Mouse (Mus musculus): ENCODE measurements around the gene Tbck. TPM values are rescaled to one million over a fixed set of nuclear protein-coding genes. Genes with fewer than 3 reads are reported as not detected.

Gene Tbck
- polyA plus RNA-seq, 1 experiment from 2014 or later = 12.7 TPM

DNA sequence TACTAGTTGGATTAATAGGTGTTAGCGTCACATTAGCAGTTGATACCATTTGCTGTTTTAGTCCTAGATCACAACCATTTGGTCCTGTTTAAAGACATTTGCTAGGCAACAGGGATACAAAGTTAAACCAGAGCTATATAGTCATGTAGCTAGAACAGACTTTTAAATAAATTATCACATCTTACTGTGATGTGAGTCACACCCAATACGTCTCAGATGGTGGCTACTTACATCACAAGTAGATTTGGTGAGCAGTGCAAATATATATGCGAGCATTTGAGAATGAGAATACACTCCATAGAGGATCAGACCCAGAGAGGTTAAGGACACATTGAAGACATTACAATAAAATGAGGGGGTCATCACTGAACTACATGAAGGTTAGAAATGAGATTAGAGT lies 125.0 kb downstream of the Tbck start:
- 87% methylated on average over 3 of the region's 3 CpGs for WGBS

GRCm38 (mm10) chr3:132811791-132812190 lies 127.8 kb downstream of the Tbck start:
- no peaks in the 10 kb centered on the region for H3K9me3 ChIP-seq
- H3K36me3 ChIP-seq = 0 out of 2 replicates have a peak, but pooled peaks cover 6% of the 10 kb centered on the region
- 46% methylated on average over 5 of the region's 5 CpGs for WGBS
- H3K27me3 ChIP-seq (replicated peaks) = no peaks in the 10 kb centered on the region
- no peak for ATAC-seq (ENCODE audit: extremely low read depth, insufficient number of reproducible peaks, low FRiP score, low TSS enrichment)
- no peak overlapping the region for H3K4me2 ChIP-seq
- H3K4me3 ChIP-seq = no peak overlapping the region
- no peak overlapping the region for H3K27ac ChIP-seq (replicated peaks)
- H3K9ac ChIP-seq = no peak overlapping the region
- peaks cover 33% of the 10 kb centered on the region for H3K4me1 ChIP-seq

More for the DNA sequence above, 125.0 kb downstream of the Tbck start:
- no peak overlapping the region for H3K4me2 ChIP-seq
- H3K4me3 ChIP-seq = no peak overlapping the region
- H3K9ac ChIP-seq = no peak overlapping the region
- H3K27ac ChIP-seq (replicated peaks) = no peak overlapping the region
- no peaks in the 10 kb centered on the region for H3K9me3 ChIP-seq
- H3K4me1 ChIP-seq = peaks cover 19% of the 10 kb centered on the region
- peaks cover 7% of the 10 kb centered on the region for H3K36me3 ChIP-seq
- no peak for ATAC-seq (ENCODE audit: extremely low read depth, insufficient number of reproducible peaks, low FRiP score, low TSS enrichment)
- H3K27me3 ChIP-seq (replicated peaks) = no peaks in the 10 kb centered on the region

DNA sequence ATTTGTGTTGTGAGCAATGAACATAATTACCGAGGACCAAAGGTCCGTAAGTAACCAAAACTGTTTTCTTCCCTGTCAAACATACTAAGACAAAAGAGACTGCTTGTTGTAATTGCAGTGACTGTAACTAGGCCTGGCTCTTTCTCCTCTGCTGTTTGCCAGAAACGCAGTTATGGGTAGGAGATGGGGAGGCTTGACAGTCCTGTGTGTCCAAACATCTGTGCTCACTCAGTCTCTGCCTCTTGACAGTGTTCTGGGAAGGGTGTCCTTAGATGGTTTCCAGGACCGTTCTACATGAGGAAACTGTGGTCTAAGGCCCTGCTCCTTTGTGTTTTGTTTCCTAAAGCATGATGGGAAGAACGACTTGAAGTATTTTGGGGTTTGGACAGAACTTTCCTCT lies 128.4 kb downstream of the Tbck start:
- no peak for ATAC-seq (ENCODE audit: extremely low read depth, insufficient number of reproducible peaks, low FRiP score, low TSS enrichment)
- Histone ChIP-seq H3K4me1 (peaks cover 35% of the 10 kb centered on the region), H3K27me3 (replicated peaks) (no peaks in the 10 kb centered on the region), H3K9ac (no peak overlapping the region), H3K4me2 (no peak overlapping the region), H3K4me3 (no peak overlapping the region), H3K27ac (replicated peaks) (no peak overlapping the region), H3K36me3 (0 out of 2 replicates have a peak, but pooled peaks cover 6% of the 10 kb centered on the region), H3K9me3 (no peaks in the 10 kb centered on the region)
- WGBS = 45% methylated on average over 5 of the region's 5 CpGs

DNA sequence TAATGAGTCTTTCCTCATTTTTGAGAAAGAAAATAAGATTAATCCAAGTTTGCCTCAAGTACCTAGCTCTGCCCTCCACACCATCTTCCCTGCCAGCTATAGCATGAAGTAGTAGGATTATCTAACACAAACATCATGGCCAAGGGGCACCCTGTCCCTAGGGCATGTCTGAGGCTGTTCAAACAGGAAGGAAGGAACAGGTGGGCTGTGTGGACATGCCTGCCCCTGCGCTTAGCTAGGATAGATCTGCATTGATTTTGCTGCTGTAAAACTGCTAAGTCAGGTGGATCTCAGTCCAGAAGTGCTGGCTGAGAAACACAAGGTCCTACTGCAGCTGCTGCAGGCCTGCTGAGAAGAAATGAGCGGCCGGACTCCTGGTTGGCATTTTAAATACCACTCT lies 129.2 kb downstream of the Tbck start:
- WGBS = 72% methylated on average over 3 of the region's 3 CpGs
- Histone ChIP-seq H3K27ac (replicated peaks) (peak overlapping the region; percentile 16; the same call in 1 of the 2 replicates), H3K36me3 (0 out of 2 replicates have a peak, but pooled peaks cover 6% of the 10 kb centered on the region), H3K27me3 (replicated peaks) (no peaks in the 10 kb centered on the region), H3K4me3 (no peak overlapping the region), H3K4me1 (peaks cover 35% of the 10 kb centered on the region), H3K9ac (no peak overlapping the region), H3K9me3 (no peaks in the 10 kb centered on the region), H3K4me2 (no peak overlapping the region)
- ATAC-seq (ENCODE audit: extremely low read depth, insufficient number of reproducible peaks, low FRiP score, low TSS enrichment) = no peak

DNA sequence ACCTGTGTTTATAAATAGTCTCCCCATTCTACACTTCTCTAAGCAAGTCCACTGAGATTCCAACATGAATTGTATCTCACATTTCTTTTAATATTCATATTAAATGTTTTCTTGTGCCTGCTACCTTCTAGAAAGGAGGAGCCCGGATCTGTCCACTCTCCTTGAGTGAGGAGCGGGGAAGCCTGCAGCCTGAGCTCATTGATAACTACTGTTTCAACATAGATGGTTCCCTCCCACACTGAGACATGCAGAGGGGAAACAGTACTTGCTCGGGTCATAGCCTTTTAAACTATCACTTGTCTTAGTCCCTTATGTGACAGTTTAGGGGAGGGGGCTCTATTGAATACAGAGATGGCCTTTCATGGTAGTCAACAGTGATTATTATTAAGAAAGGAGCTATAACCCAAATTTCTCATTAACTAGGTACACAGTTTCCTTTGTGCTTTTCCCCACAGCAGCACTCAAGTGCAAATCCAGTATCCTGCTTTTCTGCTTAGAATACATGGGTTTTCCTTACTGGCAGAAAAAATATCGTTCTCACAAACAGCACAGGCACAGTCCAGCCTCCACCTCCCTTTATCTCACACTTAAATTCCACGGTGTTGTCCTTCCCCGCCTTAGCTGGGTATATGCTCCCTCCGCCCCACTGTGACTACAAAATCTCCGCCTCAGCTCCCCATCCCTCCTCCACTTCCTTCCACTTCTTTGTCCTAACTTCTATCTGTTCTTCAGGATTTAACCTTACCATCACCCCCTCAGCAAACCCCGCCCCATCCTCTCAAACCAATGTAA lies 130.0 kb downstream of the Tbck start:
- ATAC-seq (ENCODE audit: extremely low read depth, insufficient number of reproducible peaks, low FRiP score, low TSS enrichment) = no peak
- no peaks in the 10 kb centered on the region for H3K27me3 ChIP-seq (replicated peaks)
- 0 out of 2 replicates have a peak, but pooled peaks cover 6% of the 10 kb centered on the region for H3K36me3 ChIP-seq
- 30% methylated on average over 9 of the region's 9 CpGs for WGBS
- H3K4me3 ChIP-seq = no peak overlapping the region
- no peaks in the 10 kb centered on the region for H3K9me3 ChIP-seq
- peaks cover 38% of the 10 kb centered on the region for H3K4me1 ChIP-seq
- H3K27ac ChIP-seq (replicated peaks) = 0 out of 2 replicates have a peak overlapping the region, but pooled peaks have one; percentile 16
- peak overlapping the region; percentile 18; the same call in 1 of the 2 replicates for H3K4me2 ChIP-seq
- peak overlapping the region; percentile 11; the same call in 1 of the 2 replicates for H3K9ac ChIP-seq

DNA sequence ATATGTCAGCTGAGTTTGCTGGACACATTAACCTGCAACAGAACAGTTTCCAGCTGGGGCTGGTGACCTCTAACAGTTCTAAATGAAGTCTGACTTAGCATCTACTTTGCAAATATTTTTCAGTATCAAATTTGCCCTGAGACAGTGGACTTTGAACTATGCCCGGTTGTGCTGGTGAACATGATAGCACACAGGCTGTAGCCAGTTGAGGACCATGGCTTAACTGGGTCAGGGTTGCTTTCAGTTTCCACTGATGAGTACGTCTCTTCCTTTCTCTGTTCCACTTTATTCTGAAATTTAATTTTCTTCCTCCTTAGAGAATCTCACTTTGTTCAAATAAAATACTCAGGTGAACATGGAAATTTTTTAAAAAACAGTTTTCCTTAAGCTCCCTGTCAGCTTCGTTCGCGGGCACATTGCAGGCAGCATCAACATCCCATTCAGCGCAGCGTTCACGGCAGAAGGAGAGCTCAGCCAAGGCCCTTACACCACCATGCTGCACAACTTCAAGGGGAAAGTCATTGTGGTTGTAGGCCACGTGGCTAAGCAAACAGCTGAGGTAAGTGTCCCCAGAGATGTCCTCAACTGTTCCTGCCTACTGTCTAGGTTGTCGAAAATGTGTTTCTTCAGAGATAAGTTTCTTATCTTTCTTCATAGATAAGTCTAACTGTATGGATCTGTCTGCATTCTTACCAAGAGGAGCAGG lies 131.0 kb downstream of the Tbck start:
- no peak overlapping the region for H3K4me3 ChIP-seq
- ATAC-seq (ENCODE audit: extremely low read depth, insufficient number of reproducible peaks, low FRiP score, low TSS enrichment) = no peak
- no peak overlapping the region for H3K4me2 ChIP-seq
- H3K36me3 ChIP-seq = 0 out of 2 replicates have a peak, but pooled peaks cover 6% of the 10 kb centered on the region
- 65% methylated on average over 10 of the region's 10 CpGs for WGBS
- H3K4me1 ChIP-seq = peaks cover 43% of the 10 kb centered on the region
- no peak overlapping the region for H3K9ac ChIP-seq
- no peak overlapping the region for H3K27ac ChIP-seq (replicated peaks)
- H3K27me3 ChIP-seq (replicated peaks) = no peaks in the 10 kb centered on the region
- H3K9me3 ChIP-seq = no peaks in the 10 kb centered on the region

- no peak overlapping the region for H3K4me2 ChIP-seq
- no peak overlapping the region for H3K9ac ChIP-seq
- H3K27me3 ChIP-seq (replicated peaks) = no peaks in the 10 kb centered on the region
- no peaks in the 10 kb centered on the region for H3K9me3 ChIP-seq
- WGBS = 88% methylated on average over 4 of the region's 4 CpGs
- peaks cover 43% of the 10 kb centered on the region for H3K4me1 ChIP-seq
- H3K27ac ChIP-seq (replicated peaks) = no peak overlapping the region
- H3K4me3 ChIP-seq = no peak overlapping the region
- no peak for ATAC-seq (ENCODE audit: extremely low read depth, insufficient number of reproducible peaks, low FRiP score, low TSS enrichment)
- 0 out of 2 replicates have a peak, but pooled peaks cover 6% of the 10 kb centered on the region for H3K36me3 ChIP-seq
Observed at GRCm38 (mm10) chr3:132815497-132816326, 131.8 kb downstream of the Tbck start.

GRCm38 (mm10) chr3:132819408-132819807 lies 135.5 kb downstream of the Tbck start:
- ATAC-seq (ENCODE audit: extremely low read depth, insufficient number of reproducible peaks, low FRiP score, low TSS enrichment) = no peak
- Histone ChIP-seq H3K27ac (replicated peaks) (no peak overlapping the region), H3K9me3 (no peaks in the 10 kb centered on the region), H3K27me3 (replicated peaks) (no peaks in the 10 kb centered on the region), H3K4me1 (peaks cover 20% of the 10 kb centered on the region), H3K36me3 (0 out of 2 replicates have a peak, but pooled peaks cover 8% of the 10 kb centered on the region), H3K9ac (no peak overlapping the region), H3K4me2 (no peak overlapping the region), H3K4me3 (no peak overlapping the region)
- WGBS = 43% methylated on average over 2 of the region's 2 CpGs

GRCm38 (mm10) chr3:132831179-132831873 lies 147.4 kb downstream of the Tbck start:
- Histone ChIP-seq H3K4me3 (no peak overlapping the region), H3K27me3 (replicated peaks) (no peaks in the 10 kb centered on the region), H3K4me2 (peak overlapping the region; percentile 53), H3K4me1 (peaks cover 27% of the 10 kb centered on the region), H3K9ac (no peak overlapping the region), H3K27ac (replicated peaks) (peak overlapping the region; percentile 79), H3K36me3 (no peaks in the 10 kb centered on the region; the same call in 1 of the 2 replicates), H3K9me3 (no peaks in the 10 kb centered on the region)
- WGBS = 31% methylated on average over 16 of the region's 16 CpGs
- peak; percentile 68; the same call in 1 of the 2 replicates for ATAC-seq (ENCODE audit: extremely low read depth, insufficient number of reproducible peaks, low FRiP score, low TSS enrichment)

- H3K4me2 ChIP-seq = no peak overlapping the region
- no peak overlapping the region for H3K9ac ChIP-seq
- H3K9me3 ChIP-seq = no peaks in the 10 kb centered on the region
- no peaks in the 10 kb centered on the region for H3K27me3 ChIP-seq (replicated peaks)
- ATAC-seq (ENCODE audit: extremely low read depth, insufficient number of reproducible peaks, low FRiP score, low TSS enrichment) = no peak
- H3K36me3 ChIP-seq = peaks cover 28% of the 10 kb centered on the region
- H3K4me3 ChIP-seq = no peak overlapping the region
- H3K27ac ChIP-seq (replicated peaks) = no peak overlapping the region
- 48% methylated on average over 6 of the region's 6 CpGs for WGBS
- H3K4me1 ChIP-seq = peaks cover 27% of the 10 kb centered on the region
Observed at GRCm38 (mm10) chr3:132835118-132835794, 151.3 kb downstream of the Tbck start.
